Comparison of ENCODE assay signal across 26 mouse cellular contexts in genomic region chr4:111447918-111448317, GRCm38 (mm10). TPM values are rescaled to one million over a fixed set of nuclear protein-coding genes. Genes with fewer than 3 reads are reported as not detected.
"Had no signal": no experiment of that assay in that cellular context is flagged by ENCODE, and none has a peak within 500 bp of the region (broad histone marks: within the 10 kb centered on the region; RNA-seq: fewer than 3 reads in every experiment).

No protein-coding gene starts in this region.

- H3K4me2 ChIP-seq: embryonic facial prominence, embryonic 12.5 days; embryonic facial prominence, embryonic 13.5 days; embryonic facial prominence, embryonic 15.5 days; forebrain, embryonic 12.5 days; forebrain, embryonic 13.5 days; forebrain, embryonic 15.5 days had no signal

- DNase-seq: cerebellum, adult 8-10 months; cerebellum, adult 9-10 months; cerebellum, adult 9-11 months; cerebellum, postnatal 10 days; cerebellum, postnatal 14 days; cerebellum, postnatal 25 days; cerebellum, postnatal 36 days; embryo, embryonic 11 days; forebrain, postnatal 0 days; gastrocnemius, adult 2 months; gastrocnemius, postnatal 10 days; gastrocnemius, postnatal 14 days; gastrocnemius, postnatal 25 days; gastrocnemius, postnatal 36 days; heart, adult 11 months; heart, adult 18-20 months; heart, adult 2 months had no signal

- H3K27me3 ChIP-seq: embryonic facial prominence, embryonic 12.5 days; embryonic facial prominence, embryonic 13.5 days; embryonic facial prominence, embryonic 15.5 days; forebrain, embryonic 15.5 days had no signal

- H3K9me3 ChIP-seq: embryonic facial prominence, embryonic 10.5 days; embryonic facial prominence, embryonic 12.5 days; embryonic facial prominence, embryonic 13.5 days; embryonic facial prominence, embryonic 15.5 days; forebrain, embryonic 10.5 days; forebrain, embryonic 12.5 days; forebrain, embryonic 13.5 days; forebrain, embryonic 15.5 days had no signal

- H3K27ac ChIP-seq: embryonic facial prominence, embryonic 10.5 days; embryonic facial prominence, embryonic 12.5 days; embryonic facial prominence, embryonic 13.5 days; embryonic facial prominence, embryonic 15.5 days; forebrain, embryonic 10.5 days; forebrain, embryonic 12.5 days; forebrain, embryonic 13.5 days; forebrain, embryonic 15.5 days; gastrocnemius, adult 2 months; heart, adult 2 months had no signal

- H3K4me3 ChIP-seq: embryonic facial prominence, embryonic 10.5 days; embryonic facial prominence, embryonic 12.5 days; embryonic facial prominence, embryonic 13.5 days; embryonic facial prominence, embryonic 15.5 days; erythroblast, embryonic 14.5 days; forebrain, embryonic 10.5 days; forebrain, embryonic 12.5 days; forebrain, embryonic 13.5 days; forebrain, embryonic 15.5 days; gastrocnemius, adult 2 months; heart, adult 2 months had no signal

- H3K9ac ChIP-seq: embryonic facial prominence, embryonic 12.5 days; embryonic facial prominence, embryonic 13.5 days; embryonic facial prominence, embryonic 15.5 days; forebrain, embryonic 12.5 days; forebrain, embryonic 13.5 days; forebrain, embryonic 15.5 days; forebrain, postnatal 0 days had no signal

RNA-seq across cellular contexts. Expression of gene Bend5, which starts 33.1 kb away (rescaled TPM):
- polyA plus RNA-seq: erythroblast, embryonic 14.5 days had no signal
